Mouse (Mus musculus) bone marrow macrophage, adult 2 months (primary cell): ENCODE data around the gene St13. TPM values are rescaled to one million over a fixed set of nuclear protein-coding genes. Genes with fewer than 3 reads are reported as not detected.
A peak's percentile ranks its signal among the peaks of the same experiment; 100 is the strongest.

Experiments
- H3K27ac ChIP-seq: 2 replicates; pipeline ENCODE4 v1.5.1; 2012; ENCODE audit warnings: low read depth, low read length; ENCODE audit not compliant: insufficient read depth
- H3K4me1 ChIP-seq: 2 replicates; pipeline ENCODE4 v1.6.1; 2012; ENCODE audit warnings: low read length; ENCODE audit not compliant: control insufficient read depth, insufficient read depth
- H3K4me3 ChIP-seq: 2 replicates; pipeline ENCODE4 v1.5.1; 2012; ENCODE audit warnings: mild to moderate bottlenecking, low read length, moderate library complexity; ENCODE audit not compliant: insufficient read depth
- CTCF ChIP-seq: IDR thresholded peaks from 2 replicates; pipeline ENCODE4 v1.5.1; 2012; ENCODE audit warnings: low read depth, mild to moderate bottlenecking, low read length, moderate library complexity
- POLR2A ChIP-seq: IDR thresholded peaks from 2 replicates; pipeline ENCODE4 v1.6.1; 2012; ENCODE audit warnings: mild to moderate bottlenecking, low read depth, low read length, borderline replicate concordance
- polyA plus RNA-seq: library from polyadenylated mRNA; stranded (reverse); fragments of >200 nt; gene quantifications from 2 replicates; pipeline ENCODE4 v1.2.4, GENCODE M21; 2012; ENCODE audit not compliant: missing spikeins, insufficient read depth, insufficient read length

Gene St13
- polyA plus RNA-seq, 1 experiment, result 202 TPM

DNA sequence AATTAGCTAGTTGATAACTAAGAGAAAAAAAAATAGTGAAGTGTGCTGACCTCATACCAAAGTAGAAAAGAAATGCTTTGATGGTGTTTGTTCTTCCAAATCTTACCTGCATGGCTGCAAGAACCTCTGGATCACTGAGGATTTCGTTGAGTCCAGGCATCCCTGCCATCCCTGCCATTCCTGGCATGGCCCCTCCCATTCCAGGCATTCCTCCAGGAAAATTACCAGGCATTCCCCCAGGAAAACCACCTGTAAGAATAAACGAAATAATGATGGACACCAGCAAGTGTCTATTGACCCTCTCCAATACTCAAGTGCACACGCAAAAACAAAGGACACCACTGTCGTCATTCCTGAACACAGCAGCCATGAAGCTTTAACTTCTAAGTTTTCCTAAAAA, 33.6 kb downstream of the St13 start:
- TF ChIP-seq CTCF, result no peak
- TF ChIP-seq POLR2A, result no peak
- no peak overlapping the region for H3K4me3 ChIP-seq
- no peak overlapping the region for H3K27ac ChIP-seq
- H3K4me1 ChIP-seq, result peaks cover 26% of the 10 kb centered on the region

DNA sequence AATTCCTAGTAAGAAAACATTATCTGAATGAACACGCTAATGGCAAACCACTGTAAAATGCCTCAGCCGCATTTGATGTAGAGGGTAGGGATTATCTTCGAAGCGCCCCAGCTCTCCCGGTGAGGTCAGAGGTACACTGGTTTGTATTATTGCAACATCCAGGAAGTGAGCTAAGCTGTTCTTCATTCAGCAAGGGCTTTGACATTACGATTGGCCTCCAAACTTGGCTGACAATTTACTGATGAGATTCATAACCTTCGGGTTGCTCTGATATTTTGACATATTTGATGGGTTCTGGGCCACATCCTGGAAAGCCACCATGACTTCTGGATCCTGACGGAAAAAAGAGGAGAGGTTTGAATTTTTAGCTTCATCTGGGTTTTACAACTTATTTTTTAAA, 34.6 kb downstream of the St13 start:
- peaks cover 27% of the 10 kb centered on the region for H3K4me1 ChIP-seq
- no peak overlapping the region for H3K4me3 ChIP-seq
- H3K27ac ChIP-seq, result no peak overlapping the region
- TF ChIP-seq CTCF, result no peak
- no peak for TF ChIP-seq POLR2A

DNA sequence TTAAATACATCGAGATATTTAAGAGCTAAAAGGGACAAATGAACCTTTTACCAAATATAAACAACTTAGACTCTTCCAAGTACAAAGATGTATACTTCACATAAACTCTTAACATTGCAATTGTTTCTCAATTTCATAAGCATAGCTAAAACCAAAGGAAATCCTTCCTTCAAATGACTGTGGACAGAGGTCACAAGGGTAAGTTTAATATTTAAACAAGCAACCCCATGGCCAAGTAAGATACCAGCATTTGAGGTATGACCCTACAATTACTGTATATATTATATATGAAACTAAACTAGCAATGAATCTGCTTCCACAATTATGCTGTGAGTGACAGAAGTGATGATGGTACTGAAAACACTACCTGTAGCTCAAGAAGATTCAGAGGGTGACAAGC, 35.6 kb downstream of the St13 start:
- no peak for TF ChIP-seq POLR2A
- no peak for TF ChIP-seq CTCF
- H3K27ac ChIP-seq, result no peak overlapping the region
- H3K4me1 ChIP-seq, result peaks cover 32% of the 10 kb centered on the region
- no peak overlapping the region for H3K4me3 ChIP-seq

- Histone ChIP-seq H3K4me3 (no peak overlapping the region), H3K27ac (no peak overlapping the region), H3K4me1 (peaks cover 38% of the 10 kb centered on the region)
- TF ChIP-seq CTCF (no peak), POLR2A (no peak)
Observed at GRCm38 (mm10) chr15:81362501-81362900, 37.4 kb downstream of the St13 start.

- H3K27ac ChIP-seq, result peak overlapping the region; percentile 89
- peak overlapping the region; percentile 39 for H3K4me3 ChIP-seq
- H3K4me1 ChIP-seq, result peaks cover 37% of the 10 kb centered on the region
- TF ChIP-seq POLR2A (no peak), CTCF (no peak)
Observed at GRCm38 (mm10) chr15:81361417-81362015, 38.4 kb downstream of the St13 start.

DNA sequence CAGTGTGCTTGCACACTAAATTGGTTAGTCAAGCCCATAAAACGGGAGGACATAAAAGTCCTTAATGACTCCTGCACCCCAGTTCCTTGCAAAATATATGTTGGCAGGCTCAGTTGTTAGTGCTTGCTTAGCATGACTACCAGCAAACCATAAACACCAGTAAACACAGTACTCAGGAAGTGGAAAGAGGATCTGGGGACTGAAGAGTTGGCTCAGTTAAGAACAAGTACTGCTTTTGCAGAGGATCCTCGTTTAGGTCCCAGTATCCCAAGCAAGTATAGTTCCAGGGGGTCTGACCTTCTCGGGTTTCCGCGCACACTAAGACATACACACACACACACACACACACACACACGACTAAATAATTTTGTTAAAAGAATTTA, 38.9 kb downstream of the St13 start:
- peaks cover 33% of the 10 kb centered on the region for H3K4me1 ChIP-seq
- TF ChIP-seq POLR2A, result no peak
- no peak for TF ChIP-seq CTCF
- peak overlapping the region; percentile 39 for H3K4me3 ChIP-seq
- peak overlapping the region; percentile 89 for H3K27ac ChIP-seq

DNA sequence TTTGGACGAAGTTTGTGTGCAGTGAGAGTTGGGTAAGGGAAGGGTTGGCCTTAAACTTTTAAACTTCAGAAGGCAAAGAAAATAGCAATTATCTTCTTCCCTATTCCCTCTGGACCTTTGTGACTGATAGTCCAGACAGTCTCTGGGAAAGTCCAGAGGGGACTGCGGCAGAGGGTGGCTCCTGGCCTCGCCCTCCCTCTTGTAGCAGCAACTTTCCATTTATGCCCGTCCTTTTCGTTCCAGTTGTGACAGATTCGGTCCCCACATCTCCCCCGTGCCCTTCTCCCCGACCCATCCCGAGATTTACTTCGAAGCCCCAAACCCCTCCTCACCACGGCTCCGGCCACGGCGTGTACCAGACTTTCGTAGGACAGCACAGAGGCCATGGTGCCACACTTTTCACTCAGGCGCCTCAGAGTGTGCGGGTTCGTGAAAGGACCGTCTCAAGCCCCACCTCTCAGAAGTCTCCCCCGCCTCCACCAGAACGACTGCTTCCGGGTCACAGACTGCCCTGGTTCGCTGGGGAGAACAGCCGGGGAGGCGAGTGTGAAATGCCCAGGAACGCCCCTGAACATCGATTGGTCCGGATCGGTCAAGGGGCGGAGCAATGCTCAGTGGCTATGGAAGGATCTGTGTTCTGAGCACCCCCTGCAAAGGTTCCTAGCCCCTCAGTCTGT, 39.4 kb downstream of the St13 start, which contains the start of gene Slc25a17:
Gene Slc25a17 (minus strand): TSS at position 468 of the 677 bp plus-strand sequence.
- no peak for TF ChIP-seq POLR2A
- TF ChIP-seq CTCF, result no peak
- peaks cover 30% of the 10 kb centered on the region for H3K4me1 ChIP-seq
- H3K27ac ChIP-seq, result peak within 1 kb of the TSS; percentile 89
- peak within 1 kb of the TSS; percentile 73 for H3K4me3 ChIP-seq

- peak overlapping the region; percentile 2; the same call in 1 of the 2 replicates for H3K4me3 ChIP-seq
- TF ChIP-seq POLR2A (no peak), CTCF (no peak)
Observed at GRCm38 (mm10) chr15:81359421-81359820, 40.5 kb downstream of the St13 start.

DNA sequence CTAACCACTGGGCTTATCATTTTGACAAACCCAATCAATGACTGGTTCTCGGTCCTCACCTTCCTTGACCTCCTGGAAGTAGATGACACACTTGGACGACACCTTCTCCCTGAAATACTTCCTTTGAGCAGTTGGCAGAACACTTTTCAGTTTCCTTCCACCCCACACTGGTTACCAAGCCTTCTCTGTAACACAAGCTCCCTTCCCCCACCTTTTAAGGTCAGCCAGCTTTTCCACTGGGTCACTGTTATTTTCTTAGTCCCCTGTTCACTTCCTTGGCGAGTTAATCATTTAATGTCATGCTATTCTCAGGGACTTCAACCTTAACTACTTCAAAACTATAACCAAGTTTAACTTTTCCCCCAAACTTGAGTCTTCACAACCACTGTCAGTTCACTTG, 40.9 kb downstream of the St13 start:
- no peak overlapping the region for H3K27ac ChIP-seq
- H3K4me3 ChIP-seq, result no peak overlapping the region
- H3K4me1 ChIP-seq, result peaks cover 30% of the 10 kb centered on the region
- no peak for TF ChIP-seq CTCF
- TF ChIP-seq POLR2A, result no peak

More at GRCm38 (mm10) chr15:81359421-81359820, 40.5 kb downstream of the St13 start:
- Histone ChIP-seq H3K27ac (no peak overlapping the region), H3K4me1 (peaks cover 26% of the 10 kb centered on the region)

DNA sequence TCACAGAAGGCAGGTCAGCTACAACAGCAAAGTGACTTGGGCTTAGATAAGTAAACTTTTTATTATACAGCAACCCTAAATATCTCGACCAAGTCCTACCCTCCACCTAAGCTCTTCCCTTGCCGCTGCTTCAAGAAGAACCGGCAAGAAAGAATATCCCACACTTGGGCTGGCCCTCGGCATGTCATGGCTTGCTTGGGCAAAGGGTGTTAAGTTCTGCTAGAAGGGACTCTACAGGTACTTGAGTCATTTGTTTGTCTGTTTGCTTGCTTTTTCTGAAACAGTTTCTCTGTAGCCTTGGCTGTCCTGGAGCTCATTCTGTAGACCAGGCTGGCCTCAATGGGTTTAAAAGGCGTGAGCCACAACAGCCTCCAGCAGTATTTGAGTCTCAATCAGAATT, 42.9 kb downstream of the St13 start:
- Histone ChIP-seq H3K4me1 (peaks cover 25% of the 10 kb centered on the region), H3K4me3 (no peak overlapping the region), H3K27ac (no peak overlapping the region)
- no peak for TF ChIP-seq POLR2A
